ENCODE assay signal across 8 mouse cellular contexts in the genomic region with DNA sequence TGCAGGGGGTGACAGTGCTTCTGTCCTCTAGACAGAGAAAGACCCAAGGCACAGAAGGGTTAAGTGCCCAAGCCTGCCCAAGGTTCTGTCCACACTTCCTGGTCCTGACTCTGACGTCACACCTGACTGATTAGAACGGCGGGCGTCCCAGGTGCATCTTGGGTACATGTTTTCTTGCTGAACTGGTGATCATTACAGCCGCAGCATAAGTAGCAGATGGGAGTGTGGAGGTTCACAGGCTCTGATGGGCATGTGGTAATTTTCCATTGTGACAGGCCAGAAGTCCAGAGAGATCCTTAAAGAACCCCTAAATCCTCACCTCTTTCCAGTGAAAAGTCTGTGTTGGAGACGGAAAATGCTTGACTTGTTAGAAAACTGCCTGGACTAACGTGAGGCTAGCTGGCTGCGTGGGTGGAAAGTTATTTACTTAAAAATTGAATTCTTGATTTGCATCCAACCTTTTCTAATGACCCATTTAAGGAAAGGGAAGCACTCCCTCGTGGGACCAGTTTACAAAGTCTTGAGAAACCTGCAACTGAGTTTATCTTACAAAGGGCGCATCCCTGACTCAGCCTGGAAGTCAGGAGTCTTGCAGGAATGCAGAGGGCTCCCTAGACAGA. TPM values are rescaled to one million over a fixed set of nuclear protein-coding genes. Genes with fewer than 3 reads are reported as not detected.
DNase-seq lines count a peak whose midpoint lies in the region; ATAC-seq and TF ChIP-seq lines count a peak whose summit lies in the region.

No protein-coding gene starts in this region.

- H3K4me3 ChIP-seq in heart, embryonic 15.5 days, result no peak overlapping the region
- no peak overlapping the region for H3K4me3 ChIP-seq in lung, embryonic 14.5 days (ENCODE audit: low read depth, low read length)

- WGBS in heart, embryonic 15.5 days, result 32% methylated on average over 10 of the region's 10 CpGs
- 33% methylated on average over 10 of the region's 10 CpGs for WGBS in lung, embryonic 14.5 days

- H3K4me2 ChIP-seq in heart, embryonic 15.5 days, result peak overlapping the region; percentile 28
- no peak overlapping the region for H3K4me2 ChIP-seq in lung, embryonic 14.5 days

- DNase-seq in adrenal gland, postnatal 10 days, result peak; percentile 20
- no peak for DNase-seq in adrenal gland, postnatal 14 days
- DNase-seq in ES-CJ7 (ENCODE audit: low read depth, low spot score), result peak; percentile 19
- peak; percentile 70 for DNase-seq in lung, embryonic 14.5 days
- DNase-seq in layer of hippocampus, adult 9-10 months (ENCODE audit: low spot score), result no peak
- DNase-seq in adrenal gland, postnatal 25 days, result no peak
- no peak for DNase-seq in thymus, postnatal 25 days

- H3K27ac ChIP-seq in heart, embryonic 15.5 days, result peak overlapping the region; percentile 43
- 0 out of 2 replicates have a peak overlapping the region, but pooled peaks have one; percentile 36 for H3K27ac ChIP-seq in lung, embryonic 14.5 days (ENCODE audit: low read depth)

- H3K9me3 ChIP-seq in heart, embryonic 15.5 days (replicated peaks), result no peaks in the 10 kb centered on the region
- H3K9me3 ChIP-seq in lung, embryonic 14.5 days (ENCODE audit: low read depth, low read length), result no peaks in the 10 kb centered on the region

- H3K27me3 ChIP-seq in heart, embryonic 15.5 days, result no peaks in the 10 kb centered on the region
- H3K27me3 ChIP-seq in lung, embryonic 14.5 days (ENCODE audit: insufficient read depth, low read length), result no peaks in the 10 kb centered on the region

- H3K9ac ChIP-seq in heart, embryonic 15.5 days, result no peak overlapping the region
- no peak overlapping the region for H3K9ac ChIP-seq in lung, embryonic 14.5 days

- no peak for TF ChIP-seq CTCF in lung, embryonic 14.5 days (IDR thresholded peaks at IDR 0.05; ENCODE audit: low read depth)

- ATAC-seq in heart, embryonic 15.5 days (replicated peaks; ENCODE audit: insufficient number of reproducible peaks, insufficient read depth, low FRiP score, low read depth), result no peak
- 0 out of 2 replicates have a peak, but pooled peaks have one; percentile 9 for ATAC-seq in lung, embryonic 14.5 days (ENCODE audit: insufficient read depth)

- no peaks in the 10 kb centered on the region for H3K36me3 ChIP-seq in heart, embryonic 15.5 days
- H3K36me3 ChIP-seq in lung, embryonic 14.5 days (ENCODE audit: insufficient read depth), result no peaks in the 10 kb centered on the region

- peaks cover 16% of the 10 kb centered on the region for H3K4me1 ChIP-seq in heart, embryonic 15.5 days (replicated peaks)
- peaks cover 8% of the 10 kb centered on the region for H3K4me1 ChIP-seq in lung, embryonic 14.5 days (ENCODE audit: insufficient read depth)

RNA-seq across cellular contexts. Expression of gene 4930432M17Rik, which starts 20.4 kb away (rescaled TPM):
- total RNA-seq in adrenal gland, postnatal 10 days (2021), result not detected
- not detected in 2 replicates for total RNA-seq in adrenal gland, postnatal 14 days (2021)
- not detected in 2 replicates for polyA plus RNA-seq in heart, embryonic 15.5 days (2015; fragmentation: Nextera tagmentation; extraction: Ambion mirVana)
- polyA plus RNA-seq in lung, embryonic 14.5 days (2014; fragmentation: Nextera tagmentation; extraction: Ambion mirVana), result not detected in 2 replicates
- not detected in 2 replicates for total RNA-seq in adrenal gland, postnatal 25 days (2021)

Comparison
In these comparisons a context has a peak if more than half of its experiments do, and no peak if none do; other contexts are left out.
1. DNase-seq: peak in adrenal gland, postnatal 10 days (single experiment), ES-CJ7 (single experiment) and lung, embryonic 14.5 days (single experiment); none in adrenal gland, postnatal 14 days (single experiment), layer of hippocampus, adult 9-10 months (single experiment), adrenal gland, postnatal 25 days (single experiment) and thymus, postnatal 25 days (single experiment).